In genomic region chr1:192869761-192870160, GRCm38 (mm10) we compare ENCODE assay signal across 26 mouse cellular contexts. TPM values are rescaled to one million over a fixed set of nuclear protein-coding genes. Genes with fewer than 3 reads are reported as not detected.
DNase-seq lines count a peak whose midpoint lies in the region; ATAC-seq and TF ChIP-seq lines count a peak whose summit lies in the region.
"Had no signal": no experiment of that assay in that cellular context is flagged by ENCODE, and none has a peak within 500 bp of the region (broad histone marks: within the 10 kb centered on the region; RNA-seq: fewer than 3 reads in every experiment).

No protein-coding gene starts in this region.

- no peak for DNase-seq in hindbrain, postnatal 0 days (ENCODE audit: low spot score)
- no peak for DNase-seq in liver, postnatal 0 days
- no peak for DNase-seq in liver, embryonic 11.5 days (ENCODE audit: low spot score)
- DNase-seq in R1 (ENCODE audit: low read depth, low spot score) = peak; percentile 67
- no peak for DNase-seq in c-Kit-positive CD71-positive TER-119-positive erythroid progenitor cells, embryonic 14.5 days (ENCODE audit: low spot score)
- DNase-seq in right cerebral cortex, postnatal 36 days (ENCODE audit: low spot score in 2 of 2) = no peak
- DNase-seq: adrenal gland, adult 8-10 months; B cell, adult 2 months; cerebellum, adult 9-10 months; gastrocnemius, postnatal 10 days; heart, postnatal 4 days; kidney, postnatal 4 days; layer of hippocampus, adult 9-11 months; liver; lung, adult 2 months had no signal

- no peak overlapping the region for H3K4me3 ChIP-seq in hindbrain, postnatal 0 days (ENCODE audit: low read length)
- no peak overlapping the region for H3K4me3 ChIP-seq in hindbrain, embryonic 13.5 days
- H3K4me3 ChIP-seq in liver, postnatal 0 days (ENCODE audit: low read depth, low read length) = no peak overlapping the region
- no peak overlapping the region for H3K4me3 ChIP-seq in liver, embryonic 11.5 days (ENCODE audit: low read depth, low read length)
- no peak overlapping the region for H3K4me3 ChIP-seq in E14TG2a.4 (replicated peaks; ENCODE audit: low read length)
- H3K4me3 ChIP-seq: embryonic facial prominence, embryonic 15.5 days; hindbrain, embryonic 15.5 days; intestine, embryonic 15.5 days; limb, embryonic 10.5 days had no signal

- H3K9me3 ChIP-seq in hindbrain, postnatal 0 days (ENCODE audit: low read length) = no peaks in the 10 kb centered on the region
- no peaks in the 10 kb centered on the region for H3K9me3 ChIP-seq in hindbrain, embryonic 13.5 days
- H3K9me3 ChIP-seq in liver, postnatal 0 days (ENCODE audit: low read length) = no peaks in the 10 kb centered on the region
- no peaks in the 10 kb centered on the region for H3K9me3 ChIP-seq in liver, embryonic 11.5 days (ENCODE audit: control insufficient read depth, low read length)
- H3K9me3 ChIP-seq in E14TG2a.4 (ENCODE audit: low read length) = no peaks in the 10 kb centered on the region
- H3K9me3 ChIP-seq: embryonic facial prominence, embryonic 15.5 days; hindbrain, embryonic 15.5 days; intestine, embryonic 15.5 days; limb, embryonic 10.5 days had no signal

- WGBS in hindbrain, postnatal 0 days = 78% methylated on average over 1 of the region's 1 CpGs
- 84% methylated on average over 1 of the region's 1 CpGs for WGBS in hindbrain, embryonic 13.5 days
- WGBS in liver, postnatal 0 days (ENCODE audit: insufficient replicate concordance) = 65% methylated on average over 1 of the region's 1 CpGs
- 68% methylated on average over 1 of the region's 1 CpGs for WGBS in liver, embryonic 11.5 days

- ATAC-seq in hindbrain, postnatal 0 days = no peak
- ATAC-seq in hindbrain, embryonic 13.5 days (ENCODE audit: low FRiP score) = no peak
- ATAC-seq in liver, postnatal 0 days = no peak
- no peak for ATAC-seq in liver, embryonic 11.5 days (replicated peaks; ENCODE audit: low FRiP score)
- ATAC-seq: forebrain, embryonic 14.5 days; intestine, embryonic 15.5 days; midbrain, embryonic 16.5 days had no signal

- TF ChIP-seq EP300 in liver, postnatal 0 days (IDR thresholded peaks at IDR 0.05; ENCODE audit: low read depth) = no peak

- no peak overlapping the region for H3K27ac ChIP-seq in hindbrain, postnatal 0 days
- H3K27ac ChIP-seq in hindbrain, embryonic 13.5 days = no peak overlapping the region
- H3K27ac ChIP-seq in liver, postnatal 0 days (ENCODE audit: low read depth) = no peak overlapping the region
- H3K27ac ChIP-seq in liver, embryonic 11.5 days (ENCODE audit: low read depth, low read length) = no peak overlapping the region
- H3K27ac ChIP-seq: embryonic facial prominence, embryonic 15.5 days; hindbrain, embryonic 15.5 days; intestine, embryonic 15.5 days; limb, embryonic 10.5 days; macrophage had no signal

- H3K36me3 ChIP-seq in hindbrain, postnatal 0 days (ENCODE audit: insufficient read depth, low read length) = no peaks in the 10 kb centered on the region
- no peaks in the 10 kb centered on the region for H3K36me3 ChIP-seq in hindbrain, embryonic 13.5 days
- H3K36me3 ChIP-seq in liver, postnatal 0 days (replicated peaks; ENCODE audit: insufficient read depth, low read length) = no peaks in the 10 kb centered on the region
- no peaks in the 10 kb centered on the region for H3K36me3 ChIP-seq in liver, embryonic 11.5 days (ENCODE audit: control insufficient read depth, insufficient read depth, low read length)
- H3K36me3 ChIP-seq in E14TG2a.4 (ENCODE audit: insufficient read depth, low read length) = no peaks in the 10 kb centered on the region
- H3K36me3 ChIP-seq: embryonic facial prominence, embryonic 15.5 days; hindbrain, embryonic 15.5 days; intestine, embryonic 15.5 days; limb, embryonic 10.5 days had no signal

- H3K4me2 ChIP-seq in hindbrain, postnatal 0 days (ENCODE audit: low read depth, low read length) = no peak overlapping the region
- H3K4me2 ChIP-seq in hindbrain, embryonic 13.5 days = no peak overlapping the region
- no peak overlapping the region for H3K4me2 ChIP-seq in liver, postnatal 0 days (ENCODE audit: low read depth, low read length)
- H3K4me2 ChIP-seq in liver, embryonic 11.5 days = no peak overlapping the region
- H3K4me2 ChIP-seq: embryonic facial prominence, embryonic 15.5 days; hindbrain, embryonic 15.5 days; intestine, embryonic 15.5 days had no signal

- no peaks in the 10 kb centered on the region for H3K4me1 ChIP-seq in hindbrain, postnatal 0 days (ENCODE audit: insufficient read depth, low read length)
- 0 out of 2 replicates have a peak, but pooled peaks cover 3% of the 10 kb centered on the region for H3K4me1 ChIP-seq in hindbrain, embryonic 13.5 days (replicated peaks)
- H3K4me1 ChIP-seq in liver, postnatal 0 days (ENCODE audit: insufficient read depth) = no peaks in the 10 kb centered on the region
- H3K4me1 ChIP-seq in liver, embryonic 11.5 days (replicated peaks; ENCODE audit: control insufficient read depth, insufficient read depth, low read length) = no peaks in the 10 kb centered on the region
- peaks cover 25% of the 10 kb centered on the region for H3K4me1 ChIP-seq in E14TG2a.4 (replicated peaks; ENCODE audit: low read depth, low read length)
- H3K4me1 ChIP-seq: embryonic facial prominence, embryonic 15.5 days; intestine, embryonic 15.5 days had no signal

- H3K27me3 ChIP-seq in hindbrain, postnatal 0 days (ENCODE audit: insufficient read depth, low read length) = no peaks in the 10 kb centered on the region
- H3K27me3 ChIP-seq in hindbrain, embryonic 13.5 days = no peaks in the 10 kb centered on the region
- no peaks in the 10 kb centered on the region for H3K27me3 ChIP-seq in liver, postnatal 0 days (ENCODE audit: insufficient read depth, low read length)
- H3K27me3 ChIP-seq in liver, embryonic 11.5 days (replicated peaks; ENCODE audit: control insufficient read depth, insufficient read depth, low read length) = no peaks in the 10 kb centered on the region
- 0 out of 2 replicates have a peak, but pooled peaks cover 3% of the 10 kb centered on the region for H3K27me3 ChIP-seq in E14TG2a.4 (ENCODE audit: insufficient read depth, low read length)
- H3K27me3 ChIP-seq: embryonic facial prominence, embryonic 15.5 days; hindbrain, embryonic 15.5 days; intestine, embryonic 15.5 days had no signal

- peak; percentile 33 for TF ChIP-seq CTCF in hindbrain, postnatal 0 days (IDR thresholded peaks at IDR 0.05; ENCODE audit: low read depth)
- peak; percentile 18 for TF ChIP-seq CTCF in liver, postnatal 0 days (IDR thresholded peaks at IDR 0.05; ENCODE audit: low read depth)
- TF ChIP-seq CTCF in E14TG2a.4 (conservative IDR thresholded peaks at IDR 0.05; ENCODE audit: low read length) = peak; percentile 30

- no peak overlapping the region for H3K9ac ChIP-seq in hindbrain, postnatal 0 days (replicated peaks; ENCODE audit: low read length)
- no peak overlapping the region for H3K9ac ChIP-seq in hindbrain, embryonic 13.5 days
- H3K9ac ChIP-seq in liver, postnatal 0 days (replicated peaks) = no peak overlapping the region
- no peak overlapping the region for H3K9ac ChIP-seq in liver, embryonic 11.5 days (ENCODE audit: low read depth, low read length)
- H3K9ac ChIP-seq: embryonic facial prominence, embryonic 15.5 days; hindbrain, embryonic 15.5 days; intestine, embryonic 15.5 days had no signal

RNA-seq across cellular contexts. Expression of gene Sertad4, which starts 14.2 kb away (rescaled TPM):
- 5.3 and 5.4 TPM in 2 replicates for total RNA-seq in hindbrain, postnatal 0 days (2014; rRNA removed)
- 13.2 and 14.2 TPM in 2 replicates for polyA plus RNA-seq in hindbrain, postnatal 0 days (2015; fragmentation: Nextera tagmentation; extraction: Ambion mirVana)
- polyA plus RNA-seq in hindbrain, embryonic 13.5 days (2015; fragmentation: Nextera tagmentation; extraction: Ambion mirVana) = 26.0 and 27.5 TPM in 2 replicates
- polyA plus RNA-seq in liver, postnatal 0 days (2015; fragmentation: Nextera tagmentation; extraction: Ambion mirVana) = 0.28 and 0.37 TPM in 2 replicates
- polyA plus RNA-seq in liver, embryonic 11.5 days (2014; fragmentation: Nextera tagmentation; extraction: Ambion mirVana) = 3.9 and 4.0 TPM in 2 replicates
- total RNA-seq: common myeloid progenitor, adult 5-6 weeks; granulocyte monocyte progenitor cell, adult 5-6 weeks had no signal
- polyA plus RNA-seq: macrophage had no signal
